Mouse (Mus musculus): ENCODE measurements around the gene Tnfsf14. TPM values are rescaled to one million over a fixed set of nuclear protein-coding genes. Genes with fewer than 3 reads are reported as not detected.

Tnfsf14 gene
- polyA plus RNA-seq, 1 experiment from 2014 or later = 1.8 TPM

DNA sequence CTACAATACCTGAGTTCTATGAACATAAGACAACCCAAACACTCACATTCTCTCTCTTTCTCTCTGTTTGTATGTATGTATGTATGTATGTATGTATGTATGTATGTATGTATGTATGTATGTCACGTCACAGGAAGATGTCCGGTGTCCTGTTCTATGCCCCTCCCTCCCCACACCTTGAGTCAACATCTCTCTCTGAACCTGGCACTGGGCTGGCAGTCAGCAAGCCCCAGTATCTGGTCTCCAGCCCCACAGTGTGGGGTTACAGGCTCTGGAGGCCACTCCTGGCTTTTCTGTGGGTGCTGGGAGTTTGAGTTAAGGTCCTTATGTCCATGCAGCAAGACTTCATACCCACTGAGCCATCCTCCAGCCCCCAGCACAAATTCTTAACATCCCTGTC lies 33.5 kb upstream of the Tnfsf14 start:
- no peak for ATAC-seq (ENCODE audit: low read depth)
- peak overlapping the region; percentile 50 for H3K4me2 ChIP-seq

DNA sequence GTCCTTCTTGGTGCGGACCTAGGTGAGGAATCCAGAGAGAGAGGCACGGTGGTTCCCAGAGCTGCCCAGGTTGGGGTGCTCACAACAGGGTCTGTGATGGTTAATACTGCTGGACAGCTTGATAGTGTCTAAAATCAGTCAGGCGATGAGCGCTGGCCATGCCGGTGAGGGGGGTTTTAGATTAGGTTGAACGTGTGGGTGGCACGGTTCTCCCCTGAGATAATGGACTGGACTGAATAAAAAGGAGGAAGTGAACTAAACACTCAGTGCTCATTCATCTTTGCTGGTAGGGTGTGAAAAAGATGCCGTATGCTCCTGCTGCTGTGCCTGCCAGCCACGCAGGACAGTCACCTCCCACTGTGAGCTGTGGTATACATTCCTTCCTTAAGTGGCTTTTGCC lies 29.3 kb upstream of the Tnfsf14 start:
- Histone ChIP-seq H3K4me2 (no peak overlapping the region), H3K9ac (no peak overlapping the region), H3K9me3 (replicated peaks) (no peaks in the 10 kb centered on the region), H3K36me3 (peaks cover 14% of the 10 kb centered on the region; the same call in 1 of the 2 replicates), H3K4me1 (replicated peaks) (peaks cover 17% of the 10 kb centered on the region), H3K27me3 (peaks cover 10% of the 10 kb centered on the region; the same call in 1 of the 2 replicates), H3K27ac (no peak overlapping the region), H3K4me3 (replicated peaks) (no peak overlapping the region)
- DNase-seq = no peak
- WGBS (ENCODE audit: insufficient replicate concordance) = 34% methylated on average over 9 of the region's 9 CpGs
- ATAC-seq (ENCODE audit: low read depth) = no peak

More for the DNA sequence above, 33.5 kb upstream of the Tnfsf14 start:
- peak overlapping the region; percentile 43 for H3K9ac ChIP-seq
- peaks cover 10% of the 10 kb centered on the region; the same call in 1 of the 2 replicates for H3K27me3 ChIP-seq
- 73% methylated on average over 2 of the region's 2 CpGs for WGBS (ENCODE audit: insufficient replicate concordance)
- H3K4me3 ChIP-seq (replicated peaks) = peak overlapping the region; percentile 41
- H3K9me3 ChIP-seq (replicated peaks) = no peaks in the 10 kb centered on the region
- peaks cover 6% of the 10 kb centered on the region; the same call in 1 of the 2 replicates for H3K36me3 ChIP-seq
- H3K27ac ChIP-seq = 0 out of 2 replicates have a peak overlapping the region, but pooled peaks have one; percentile 23
- H3K4me1 ChIP-seq (replicated peaks) = peaks cover 47% of the 10 kb centered on the region
- no peak for DNase-seq

DNA sequence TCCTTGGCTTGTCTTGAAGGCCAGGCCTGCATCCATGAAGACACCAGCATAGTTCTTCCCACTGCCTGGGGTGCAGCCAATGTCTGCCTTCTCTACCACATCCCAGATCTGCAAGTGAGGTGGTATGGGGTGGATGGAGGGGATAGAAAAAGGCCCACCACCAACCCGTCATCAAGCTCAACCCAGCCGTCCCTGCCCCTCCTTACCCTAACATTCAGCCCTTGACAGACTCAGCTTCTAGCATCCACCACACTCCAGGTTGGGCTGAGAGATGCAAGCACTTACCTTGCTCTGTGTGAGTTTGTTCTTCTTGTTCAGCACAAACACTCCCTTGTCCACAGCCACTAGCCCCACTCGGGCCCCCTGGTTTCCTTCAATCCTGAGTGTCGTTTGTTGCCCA lies 27.9 kb upstream of the Tnfsf14 start:
- peaks cover 10% of the 10 kb centered on the region; the same call in 1 of the 2 replicates for H3K27me3 ChIP-seq
- no peak overlapping the region for H3K9ac ChIP-seq
- ATAC-seq (ENCODE audit: low read depth) (no peak), DNase-seq (no peak)
- no peaks in the 10 kb centered on the region for H3K9me3 ChIP-seq (replicated peaks)
- peaks cover 14% of the 10 kb centered on the region for H3K36me3 ChIP-seq
- no peak overlapping the region for H3K27ac ChIP-seq
- no peak overlapping the region for H3K4me2 ChIP-seq
- peaks cover 15% of the 10 kb centered on the region for H3K4me1 ChIP-seq (replicated peaks)
- H3K4me3 ChIP-seq (replicated peaks) = no peak overlapping the region
- WGBS (ENCODE audit: insufficient replicate concordance) = 43% methylated on average over 4 of the region's 4 CpGs

DNA sequence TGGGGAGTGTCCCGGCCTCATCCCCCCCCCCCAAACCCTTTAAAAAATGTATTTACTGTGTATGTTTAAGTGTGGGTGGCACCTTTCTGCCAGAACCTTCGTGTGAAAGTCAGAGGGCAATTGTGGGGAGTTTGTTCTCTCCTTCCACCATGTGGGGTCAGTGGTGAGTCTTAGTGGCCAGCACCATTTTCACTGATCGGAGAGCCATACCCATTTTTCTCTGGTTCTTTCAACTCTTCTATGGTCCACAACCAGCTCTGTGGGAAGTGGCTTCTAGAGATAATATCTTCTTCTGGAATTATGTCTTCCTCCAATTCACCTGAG lies 25.9 kb upstream of the Tnfsf14 start:
- H3K9ac ChIP-seq = no peak overlapping the region
- no peak overlapping the region for H3K4me2 ChIP-seq
- DNase-seq = no peak
- no peak overlapping the region for H3K27ac ChIP-seq
- H3K4me1 ChIP-seq (replicated peaks) = peaks cover 12% of the 10 kb centered on the region; the same call in 1 of the 2 replicates
- no peaks in the 10 kb centered on the region for H3K9me3 ChIP-seq (replicated peaks)
- H3K27me3 ChIP-seq = peaks cover 9% of the 10 kb centered on the region; the same call in 1 of the 2 replicates
- H3K4me3 ChIP-seq (replicated peaks) = no peak overlapping the region
- no peak; the same call in 1 of the 2 replicates for ATAC-seq (ENCODE audit: low read depth)
- H3K36me3 ChIP-seq = peaks cover 14% of the 10 kb centered on the region
- WGBS (ENCODE audit: insufficient replicate concordance) = 22% methylated on average over 3 of the region's 3 CpGs

DNA sequence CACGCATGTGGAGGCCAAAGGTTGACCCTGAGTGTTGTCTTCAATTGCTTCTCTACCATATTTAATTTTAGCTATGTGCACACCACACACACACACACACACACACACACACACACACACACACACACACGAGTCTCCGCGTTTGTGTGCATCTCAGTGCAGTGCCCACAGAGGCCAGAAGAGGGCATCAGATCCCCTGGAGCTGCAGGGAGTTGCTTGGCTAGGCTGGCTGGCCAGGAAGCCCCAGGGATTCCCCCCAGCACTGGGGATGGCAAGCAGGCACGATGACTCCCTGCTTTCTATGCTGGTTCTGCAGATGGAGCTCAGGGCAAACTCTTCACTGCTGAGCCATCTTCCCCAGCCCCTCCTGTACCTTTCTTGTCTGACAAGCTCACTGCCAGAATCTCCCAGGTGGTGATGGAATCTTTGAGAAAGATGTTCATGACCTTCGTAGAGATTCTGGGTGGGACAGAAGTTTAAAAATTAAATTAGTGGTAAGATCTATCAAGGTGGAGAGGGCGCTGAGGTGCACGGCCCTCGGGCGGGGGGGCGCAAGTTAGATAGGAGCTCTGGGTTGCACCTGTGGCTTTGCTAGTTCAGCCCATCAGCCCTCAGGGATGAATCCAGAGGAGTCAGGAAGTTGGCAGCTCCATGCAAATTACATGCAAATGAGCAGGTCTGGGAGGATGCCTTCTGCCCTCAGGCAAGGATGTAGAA lies 25.3 kb upstream of the Tnfsf14 start:
- ATAC-seq (ENCODE audit: low read depth) = no peak
- Histone ChIP-seq H3K27me3 (0 out of 2 replicates have a peak, but pooled peaks cover 4% of the 10 kb centered on the region), H3K9me3 (replicated peaks) (no peaks in the 10 kb centered on the region), H3K4me2 (no peak overlapping the region), H3K4me3 (replicated peaks) (no peak overlapping the region), H3K27ac (no peak overlapping the region), H3K36me3 (peaks cover 14% of the 10 kb centered on the region), H3K4me1 (replicated peaks) (peaks cover 15% of the 10 kb centered on the region; the same call in 1 of the 2 replicates), H3K9ac (no peak overlapping the region)
- WGBS (ENCODE audit: insufficient replicate concordance) = 23% methylated on average over 11 of the region's 11 CpGs
- DNase-seq = peak; percentile 37

DNA sequence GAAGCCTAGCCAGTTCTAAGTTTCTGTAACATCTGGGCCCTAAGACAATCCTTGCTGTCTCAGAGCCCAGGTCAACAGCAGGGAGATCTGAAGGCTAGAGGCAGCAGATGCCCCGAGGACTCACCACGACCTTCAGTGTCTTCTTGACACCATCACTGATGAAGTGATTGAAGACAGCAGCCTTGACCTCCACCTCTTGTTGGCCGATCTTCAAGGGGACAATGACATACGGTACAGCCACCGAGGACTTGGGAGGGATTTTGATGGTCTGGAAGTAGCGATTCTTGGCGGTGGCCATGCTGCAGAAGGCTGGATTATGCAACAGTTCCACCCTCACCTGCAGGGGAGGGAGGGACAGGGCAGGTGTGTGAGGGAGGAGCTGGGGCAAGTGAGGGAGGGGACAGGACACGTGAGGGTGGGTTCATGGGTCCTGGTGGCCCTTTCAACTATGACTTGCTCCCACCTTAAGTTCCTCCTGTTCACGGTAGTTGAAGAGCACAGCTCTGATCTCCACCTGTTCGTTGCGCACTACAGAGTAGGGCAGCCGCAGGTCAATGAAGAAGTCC lies 24.4 kb upstream of the Tnfsf14 start:
- H3K36me3 ChIP-seq = peaks cover 14% of the 10 kb centered on the region
- H3K9me3 ChIP-seq (replicated peaks) = no peaks in the 10 kb centered on the region
- no peaks in the 10 kb centered on the region for H3K27me3 ChIP-seq
- no peak for DNase-seq
- H3K4me1 ChIP-seq (replicated peaks) = peaks cover 10% of the 10 kb centered on the region; the same call in 1 of the 2 replicates
- WGBS (ENCODE audit: insufficient replicate concordance) = 67% methylated on average over 12 of the region's 12 CpGs
- H3K4me3 ChIP-seq (replicated peaks) = no peak overlapping the region
- no peak overlapping the region for H3K4me2 ChIP-seq
- no peak overlapping the region for H3K9ac ChIP-seq
- H3K27ac ChIP-seq = no peak overlapping the region
- no peak for ATAC-seq (ENCODE audit: low read depth)

DNA sequence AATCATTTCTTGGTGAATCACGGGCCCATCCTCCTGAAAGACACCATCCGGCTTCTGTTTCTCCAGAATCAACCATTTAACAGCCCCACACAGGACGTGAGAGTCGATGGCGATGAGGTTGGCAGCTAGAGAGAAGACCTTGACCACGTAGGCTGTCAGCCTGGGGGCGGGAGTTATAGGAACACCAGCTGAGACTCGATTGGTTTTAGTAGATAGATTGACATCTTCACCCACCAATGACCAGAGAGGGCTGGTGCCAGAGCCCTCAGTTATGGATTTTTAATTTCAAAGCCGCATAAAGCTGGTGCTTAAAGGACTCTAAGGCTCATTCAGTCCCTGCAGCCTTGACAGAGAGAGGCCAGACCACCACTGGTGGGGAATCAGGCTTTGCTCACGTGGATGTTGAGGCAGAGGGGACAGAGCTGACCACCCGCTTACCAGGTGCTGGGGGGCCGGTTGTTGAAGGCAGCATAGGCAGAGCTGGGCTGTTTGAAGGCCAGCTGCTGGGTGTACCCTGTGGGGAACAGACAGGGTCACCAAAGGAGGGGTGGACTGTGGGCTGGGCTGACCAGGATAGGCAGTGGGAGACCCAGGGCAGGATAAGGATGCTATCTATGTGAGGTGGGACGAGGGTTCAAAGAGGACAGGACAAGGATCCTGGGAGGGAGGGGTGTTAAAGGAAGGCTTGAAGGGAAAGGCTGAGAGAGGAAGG lies 20.9 kb upstream of the Tnfsf14 start:
- 29% methylated on average over 13 of the region's 13 CpGs for WGBS (ENCODE audit: insufficient replicate concordance)
- Histone ChIP-seq H3K4me3 (replicated peaks) (no peak overlapping the region), H3K9me3 (replicated peaks) (no peaks in the 10 kb centered on the region), H3K36me3 (peaks cover 16% of the 10 kb centered on the region), H3K4me1 (replicated peaks) (peaks cover 8% of the 10 kb centered on the region; the same call in 1 of the 2 replicates), H3K27ac (no peak overlapping the region), H3K9ac (no peak overlapping the region), H3K27me3 (no peaks in the 10 kb centered on the region), H3K4me2 (no peak overlapping the region)
- ATAC-seq (ENCODE audit: low read depth) (no peak), DNase-seq (no peak)

DNA sequence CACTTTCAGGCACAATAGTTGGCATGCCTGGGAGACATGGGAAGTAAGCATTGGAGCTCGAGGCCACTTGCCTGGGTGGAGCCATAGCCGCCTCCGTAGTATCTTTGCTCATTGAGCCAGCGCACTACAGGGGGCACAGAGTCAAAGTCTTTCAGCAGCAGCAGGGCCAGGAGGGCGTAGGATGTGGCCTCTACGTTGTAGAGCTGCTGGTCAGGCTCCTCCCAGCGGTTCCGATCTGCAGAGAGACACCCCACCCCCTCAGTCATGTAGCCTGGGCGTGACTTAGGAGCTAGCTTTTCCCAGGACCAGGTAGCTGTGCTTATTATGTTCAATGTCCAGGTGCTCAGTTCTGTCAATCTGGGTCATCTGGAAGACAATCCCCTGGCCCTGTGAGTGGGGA lies 17.5 kb upstream of the Tnfsf14 start:
- ATAC-seq (ENCODE audit: low read depth) = no peak
- DNase-seq = no peak
- no peaks in the 10 kb centered on the region for H3K27me3 ChIP-seq
- H3K4me2 ChIP-seq = no peak overlapping the region
- H3K9ac ChIP-seq = no peak overlapping the region
- no peak overlapping the region for H3K27ac ChIP-seq
- no peak overlapping the region for H3K4me3 ChIP-seq (replicated peaks)
- peaks cover 15% of the 10 kb centered on the region; the same call in 1 of the 2 replicates for H3K36me3 ChIP-seq
- 0 out of 2 replicates have a peak, but pooled peaks cover 3% of the 10 kb centered on the region for H3K4me1 ChIP-seq (replicated peaks)
- 50% methylated on average over 9 of the region's 9 CpGs for WGBS (ENCODE audit: insufficient replicate concordance)
- no peaks in the 10 kb centered on the region for H3K9me3 ChIP-seq (replicated peaks)

DNA sequence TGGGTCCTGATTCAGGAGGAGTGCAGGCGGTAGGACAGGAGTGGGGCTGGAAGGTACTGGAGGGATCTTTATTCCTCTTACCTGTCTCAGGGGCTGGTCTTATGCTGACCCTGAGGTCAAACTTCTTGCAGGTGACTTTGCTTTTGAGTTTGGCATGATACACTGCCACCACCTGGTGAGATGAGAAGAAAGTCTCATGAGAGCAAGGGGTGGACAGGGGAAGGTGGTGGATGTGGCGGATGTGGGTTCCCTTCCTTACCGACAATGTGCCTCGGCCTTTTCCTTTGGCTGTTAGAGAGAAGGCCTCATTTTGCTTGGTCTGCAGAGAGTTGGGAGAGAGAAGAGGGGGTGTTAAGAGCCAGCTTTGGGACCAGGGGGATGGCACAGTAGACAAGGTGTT lies 15.4 kb upstream of the Tnfsf14 start:
- Histone ChIP-seq H3K4me3 (replicated peaks) (no peak overlapping the region), H3K4me1 (replicated peaks) (peaks cover 6% of the 10 kb centered on the region), H3K9ac (no peak overlapping the region), H3K36me3 (peaks cover 20% of the 10 kb centered on the region), H3K27ac (no peak overlapping the region), H3K4me2 (no peak overlapping the region), H3K9me3 (replicated peaks) (no peaks in the 10 kb centered on the region), H3K27me3 (no peaks in the 10 kb centered on the region)
- DNase-seq (no peak), ATAC-seq (ENCODE audit: low read depth) (no peak)
- WGBS (ENCODE audit: insufficient replicate concordance) = 42% methylated on average over 4 of the region's 4 CpGs

DNA sequence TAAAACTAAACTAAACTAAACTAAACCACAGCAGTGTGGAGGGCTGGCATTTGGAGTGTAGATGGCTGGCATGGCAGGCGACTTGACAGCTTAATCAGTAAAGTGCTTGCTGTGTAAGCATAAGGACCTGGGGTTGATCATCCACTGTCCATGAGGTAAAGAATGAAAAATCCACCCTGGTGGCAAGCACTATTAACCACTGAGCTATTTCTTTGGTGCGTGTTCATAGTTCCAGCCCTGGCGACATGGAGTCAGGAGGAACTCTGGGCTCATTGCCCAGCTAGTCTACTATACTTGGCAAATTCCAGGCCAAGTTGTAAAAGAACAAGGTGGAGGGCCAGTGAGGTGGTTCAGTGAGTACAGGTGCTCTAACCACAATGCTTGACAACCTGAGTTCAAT lies 14.0 kb upstream of the Tnfsf14 start:
- Histone ChIP-seq H3K4me2 (no peak overlapping the region), H3K4me1 (replicated peaks) (peaks cover 15% of the 10 kb centered on the region), H3K9ac (no peak overlapping the region), H3K9me3 (replicated peaks) (no peaks in the 10 kb centered on the region), H3K27me3 (no peaks in the 10 kb centered on the region), H3K4me3 (replicated peaks) (no peak overlapping the region), H3K27ac (no peak overlapping the region), H3K36me3 (peaks cover 16% of the 10 kb centered on the region)
- DNase-seq (no peak), ATAC-seq (ENCODE audit: low read depth) (no peak)
- WGBS (ENCODE audit: insufficient replicate concordance) = 61% methylated on average over 3 of the region's 3 CpGs
